Mouse (Mus musculus): Measurements from ENCODE around the gene Cyp2u1. TPM values are rescaled to one million over a fixed set of nuclear protein-coding genes. Genes with fewer than 3 reads are reported as not detected.

Gene Cyp2u1
- polyA plus RNA-seq, 1 experiment from 2014 or later: 1.2 TPM

DNA sequence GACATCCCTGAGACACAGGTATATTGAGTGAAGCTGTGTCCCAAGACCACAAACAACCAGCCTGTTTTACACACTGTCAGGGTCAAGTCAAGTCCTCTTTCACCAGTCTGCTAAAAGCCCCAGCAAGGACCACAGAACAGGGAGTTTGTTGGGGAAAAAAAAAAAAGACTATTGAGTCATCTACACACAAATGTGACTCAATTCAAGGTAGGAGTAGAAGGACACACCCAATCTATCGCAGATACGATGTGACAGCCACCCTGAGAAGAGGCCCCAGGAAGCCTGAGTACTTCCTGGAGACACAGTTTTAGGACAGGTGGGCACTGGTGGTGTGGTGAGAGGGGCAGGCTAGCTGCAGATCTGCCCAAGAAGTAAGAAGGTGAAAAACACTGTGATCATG, 52.7 kb downstream of the Cyp2u1 start:
- no peak overlapping the region for H3K9ac ChIP-seq
- H3K27ac ChIP-seq: no peak overlapping the region; the same call in 1 of the 2 replicates
- no peak for ATAC-seq (ENCODE audit: insufficient number of reproducible peaks, low FRiP score, low TSS enrichment, low read depth)
- no peak overlapping the region for H3K4me3 ChIP-seq
- no peaks in the 10 kb centered on the region for H3K4me1 ChIP-seq
- peaks cover 45% of the 10 kb centered on the region for H3K36me3 ChIP-seq
- H3K4me2 ChIP-seq: no peak overlapping the region
- no peaks in the 10 kb centered on the region for H3K27me3 ChIP-seq
- 82% methylated on average over 2 of the region's 2 CpGs for WGBS
- no peaks in the 10 kb centered on the region for H3K9me3 ChIP-seq

DNA sequence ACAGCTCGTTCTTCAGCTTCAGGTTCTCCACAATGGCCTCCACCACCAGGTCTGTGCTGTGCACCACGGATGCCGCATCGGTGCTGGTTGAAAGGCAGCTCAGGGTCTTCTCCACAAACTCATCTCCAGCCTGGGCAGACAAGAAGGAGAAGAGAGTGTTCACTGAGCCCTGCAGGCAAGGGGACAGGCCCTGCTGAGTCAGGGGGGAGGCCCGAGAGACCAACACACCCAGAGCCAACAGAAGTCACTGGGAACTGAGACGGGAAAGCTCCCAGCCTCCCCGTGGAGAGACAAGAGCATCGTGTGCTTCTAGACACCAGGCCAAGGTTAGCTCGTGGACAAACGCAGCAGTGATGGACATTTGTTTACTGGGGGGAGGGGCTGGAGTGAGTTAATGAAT, 54.6 kb downstream of the Cyp2u1 start:
- Histone ChIP-seq H3K4me3 (no peak overlapping the region), H3K4me2 (no peak overlapping the region), H3K27me3 (no peaks in the 10 kb centered on the region), H3K4me1 (no peaks in the 10 kb centered on the region), H3K9ac (no peak overlapping the region), H3K9me3 (no peaks in the 10 kb centered on the region), H3K36me3 (peaks cover 51% of the 10 kb centered on the region), H3K27ac (peak overlapping the region; percentile 17; the same call in 1 of the 2 replicates)
- no peak for ATAC-seq (ENCODE audit: insufficient number of reproducible peaks, low FRiP score, low TSS enrichment, low read depth)
- 86% methylated on average over 10 of the region's 10 CpGs for WGBS

DNA sequence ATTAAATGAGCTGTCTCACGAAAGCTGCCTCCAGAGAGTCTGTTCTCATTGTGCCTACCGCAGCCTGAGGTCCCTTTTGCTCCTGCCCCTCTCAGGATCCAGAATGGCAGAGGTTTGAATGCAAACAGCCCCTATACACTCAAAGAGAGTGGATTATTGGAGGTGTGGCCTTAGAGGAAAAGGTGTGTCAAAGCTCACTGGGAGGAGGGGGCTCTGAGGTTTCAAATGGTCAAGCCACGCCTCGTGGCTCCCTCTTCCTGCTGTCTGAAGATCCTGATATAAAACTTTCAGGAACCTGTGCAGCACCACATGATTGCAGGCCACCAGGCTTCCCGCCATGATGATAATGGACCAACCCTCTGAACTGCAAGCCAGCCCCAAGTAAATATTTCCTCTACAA, 55.2 kb downstream of the Cyp2u1 start:
- no peak overlapping the region for H3K4me2 ChIP-seq
- H3K9me3 ChIP-seq: no peaks in the 10 kb centered on the region
- H3K4me1 ChIP-seq: no peaks in the 10 kb centered on the region
- no peak for ATAC-seq (ENCODE audit: insufficient number of reproducible peaks, low FRiP score, low TSS enrichment, low read depth)
- H3K9ac ChIP-seq: no peak overlapping the region
- H3K27me3 ChIP-seq: no peaks in the 10 kb centered on the region
- WGBS: 82% methylated on average over 5 of the region's 5 CpGs
- H3K27ac ChIP-seq: no peak overlapping the region; the same call in 1 of the 2 replicates
- H3K36me3 ChIP-seq: peaks cover 53% of the 10 kb centered on the region
- H3K4me3 ChIP-seq: no peak overlapping the region

DNA sequence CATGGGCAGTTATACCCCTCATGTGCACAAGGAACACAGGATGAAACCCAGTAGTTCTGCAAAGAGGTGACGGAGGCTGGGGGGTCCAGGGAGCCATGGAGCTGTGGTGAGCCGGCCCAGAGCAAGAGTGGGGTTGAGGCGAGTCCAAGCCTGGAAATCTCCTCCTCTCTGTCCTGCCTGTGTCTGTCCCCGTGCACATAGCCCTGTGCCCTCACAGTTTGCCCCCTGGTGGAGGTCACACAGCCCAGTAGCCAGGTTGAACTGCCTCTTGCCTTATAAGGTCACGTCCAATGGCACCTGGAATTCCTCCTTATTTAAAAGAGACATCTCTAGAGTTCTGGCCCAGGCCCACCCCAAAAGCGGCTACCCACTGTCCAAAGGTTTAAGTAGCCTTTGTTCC, 55.6 kb downstream of the Cyp2u1 start:
- no peaks in the 10 kb centered on the region for H3K9me3 ChIP-seq
- H3K4me1 ChIP-seq: no peaks in the 10 kb centered on the region
- H3K36me3 ChIP-seq: peaks cover 57% of the 10 kb centered on the region
- no peaks in the 10 kb centered on the region for H3K27me3 ChIP-seq
- no peak overlapping the region for H3K27ac ChIP-seq
- H3K4me3 ChIP-seq: no peak overlapping the region
- no peak for ATAC-seq (ENCODE audit: insufficient number of reproducible peaks, low FRiP score, low TSS enrichment, low read depth)
- 81% methylated on average over 6 of the region's 6 CpGs for WGBS
- no peak overlapping the region for H3K4me2 ChIP-seq
- no peak overlapping the region for H3K9ac ChIP-seq

DNA sequence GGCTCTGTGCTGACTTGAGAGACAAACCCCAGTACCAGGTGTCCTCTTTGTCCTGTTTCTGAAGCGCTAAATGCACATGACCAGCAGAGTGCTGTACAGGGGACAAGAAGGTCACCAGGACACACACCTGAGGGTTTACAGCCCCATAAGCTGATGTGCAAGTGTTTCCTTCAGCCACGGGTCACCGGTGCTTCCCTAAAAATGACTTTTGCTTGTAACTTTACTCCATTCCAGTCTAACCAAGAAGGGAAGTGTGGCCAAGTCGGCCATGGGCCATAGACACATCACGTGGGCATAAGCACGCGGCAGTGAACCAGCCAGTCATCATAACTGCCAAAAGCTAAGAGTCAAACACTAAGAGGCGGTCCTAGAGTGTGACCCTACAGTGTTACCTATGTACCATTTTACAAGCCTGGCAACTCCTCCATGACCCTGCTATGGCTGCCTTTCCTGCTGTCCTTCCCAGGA, 56.4 kb downstream of the Cyp2u1 start:
- Histone ChIP-seq H3K4me1 (no peaks in the 10 kb centered on the region), H3K9ac (no peak overlapping the region), H3K9me3 (no peaks in the 10 kb centered on the region), H3K27ac (no peak overlapping the region), H3K4me3 (no peak overlapping the region), H3K27me3 (no peaks in the 10 kb centered on the region), H3K4me2 (no peak overlapping the region), H3K36me3 (peaks cover 58% of the 10 kb centered on the region)
- ATAC-seq (ENCODE audit: insufficient number of reproducible peaks, low FRiP score, low TSS enrichment, low read depth): 0 out of 2 replicates have a peak, but pooled peaks have one; percentile 53
- 73% methylated on average over 8 of the region's 8 CpGs for WGBS

DNA sequence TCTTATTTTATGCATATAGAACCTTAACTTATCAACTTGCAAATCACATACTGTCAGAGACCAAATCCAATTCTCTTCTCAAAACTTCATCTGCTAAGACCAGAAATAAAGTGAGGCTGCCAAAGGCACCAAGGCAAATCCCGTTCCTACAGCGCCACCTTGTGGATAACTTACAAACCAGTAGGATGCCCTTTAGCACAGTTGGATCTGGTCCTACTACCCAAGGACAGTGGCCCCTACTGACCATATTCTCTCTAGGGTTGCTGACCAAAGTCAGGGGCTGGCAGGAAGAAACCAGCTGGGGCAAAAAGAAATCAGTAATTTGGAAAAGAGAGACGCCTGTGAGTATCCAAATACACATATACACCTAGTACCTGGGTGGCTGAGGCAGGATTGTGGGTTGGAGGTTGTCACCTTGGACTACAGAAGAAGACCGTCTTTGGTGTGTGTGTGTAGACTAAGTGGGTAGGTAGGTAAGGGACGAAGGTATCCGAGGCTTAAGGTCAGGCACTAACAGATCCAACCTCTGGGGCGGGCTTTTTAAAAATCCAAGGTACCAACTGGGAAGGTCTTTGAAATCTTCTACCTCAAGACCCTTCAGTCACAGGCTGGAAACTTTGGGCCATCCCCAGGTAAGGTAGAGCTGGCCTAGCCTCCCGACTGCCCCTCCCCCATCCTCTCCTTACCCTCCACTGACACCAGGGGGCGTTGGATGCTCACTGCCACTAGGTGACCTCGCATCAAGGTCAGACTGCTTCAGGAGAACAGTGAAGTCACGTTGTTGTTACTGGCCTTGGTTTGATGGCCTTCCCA, 57.1 kb downstream of the Cyp2u1 start:
- H3K4me1 ChIP-seq: no peaks in the 10 kb centered on the region
- no peak overlapping the region for H3K9ac ChIP-seq
- no peaks in the 10 kb centered on the region for H3K9me3 ChIP-seq
- H3K4me2 ChIP-seq: no peak overlapping the region
- H3K4me3 ChIP-seq: no peak overlapping the region
- no peak overlapping the region for H3K27ac ChIP-seq
- H3K27me3 ChIP-seq: no peaks in the 10 kb centered on the region
- WGBS: 54% methylated on average over 11 of the region's 11 CpGs
- ATAC-seq (ENCODE audit: insufficient number of reproducible peaks, low FRiP score, low TSS enrichment, low read depth): no peak
- H3K36me3 ChIP-seq: peaks cover 62% of the 10 kb centered on the region

Other genes starting within 250 kb of the Cyp2u1 start
- 36.5 and 37.1 TPM in 2 replicates for gene Lef1, start 192.8 kb downstream of the Cyp2u1 start, polyA plus RNA-seq (2015; fragmentation: Nextera tagmentation; extraction: Ambion mirVana)
- gene Hadh, start 31.1 kb downstream of the Cyp2u1 start, polyA plus RNA-seq (2015; fragmentation: Nextera tagmentation; extraction: Ambion mirVana): 113 and 115 TPM in 2 replicates
- gene Sgms2, start 188.2 kb upstream of the Cyp2u1 start, polyA plus RNA-seq (2015; fragmentation: Nextera tagmentation; extraction: Ambion mirVana): 22.3 and 24.3 TPM in 2 replicates

All from limb, embryonic 15.5 days (tissue).